Mouse (Mus musculus) layer of hippocampus, postnatal 10 days (tissue): ENCODE results near the gene Olfr1156. TPM values are rescaled to one million over a fixed set of nuclear protein-coding genes. Genes with fewer than 3 reads are reported as not detected.

Experiments used
- DNase-seq, 2 experiments: peaks; one replicate each; pipeline ENCODE4 v3.0.0; 2021; ENCODE audit warnings: low spot score in 2 of 2
- long read RNA-seq: library from polyadenylated mRNA; stranded (forward); transcript quantifications from one replicate; pipeline ENCODE4 v2.0.0, GENCODE M21; 2023
- total RNA-seq, 2 experiments: library from RNA; stranded (reverse); gene quantifications; 2 replicates each; pipeline ENCODE4 v1.2.3; 2021

Olfr1156 gene
- not detected for total RNA-seq
- long read RNA-seq: 0 reads

- no peak for DNase-seq
Measured at GRCm38 (mm10) chr2:87953000-87953399, at the start of gene Olfr1156. Olfr1156 (minus strand) TSS chr2:87953100.

GRCm38 (mm10) chr2:87989813-87990212 is 36.9 kb upstream of the Olfr1156 start, which contains the start of gene Olfr1158:
Olfr1158 (plus strand) TSS chr2:87990113.
- no peak for DNase-seq

- no peak for DNase-seq
Measured at GRCm38 (mm10) chr2:87974563-87974962, 21.7 kb upstream of the Olfr1156 start, which contains the start of gene Olfr74. Olfr74 (minus strand) TSS chr2:87974663.

GRCm38 (mm10) chr2:87968199-87968598 is 15.3 kb upstream of the Olfr1156 start, which contains the start of gene Olfr1157:
Olfr1157 (minus strand) TSS chr2:87968299.
- no peak for DNase-seq

- no peak for DNase-seq
Measured at GRCm38 (mm10) chr2:87945037-87945436, 7.9 kb downstream of the Olfr1156 start, which contains the start of gene Olfr1155. Olfr1155 (minus strand) TSS chr2:87945137.

GRCm38 (mm10) chr2:87905066-87905465 is 47.8 kb downstream of the Olfr1156 start, which contains the start of gene Olfr1154:
Olfr1154 (minus strand) TSS chr2:87905166.
- no peak for DNase-seq

Other genes starting within 250 kb of the Olfr1156 start
- gene Olfr1137, start 239.9 kb downstream of the Olfr1156 start, total RNA-seq: not detected
- gene Olfr1138, start 213.1 kb downstream of the Olfr1156 start, total RNA-seq: not detected
- not detected for gene Olfr1140, start 209.3 kb downstream of the Olfr1156 start, total RNA-seq
- not detected for gene Olfr1141, start 199.1 kb downstream of the Olfr1156 start, total RNA-seq
- gene Olfr152, start 173.6 kb downstream of the Olfr1156 start, total RNA-seq: not detected
- not detected for gene Olfr1143, start 152.5 kb downstream of the Olfr1156 start, total RNA-seq
- not detected for gene Olfr1145, start 143.3 kb downstream of the Olfr1156 start, total RNA-seq
- gene Olfr1148, start 122.6 kb downstream of the Olfr1156 start, total RNA-seq: not detected
- not detected for gene Olfr1150-ps1, start 109.1 kb downstream of the Olfr1156 start, total RNA-seq
- gene Olfr1151, start 97.2 kb downstream of the Olfr1156 start, total RNA-seq: not detected
- gene Olfr1152, start 86.6 kb downstream of the Olfr1156 start, total RNA-seq: under 1 TPM in 1 of 2 experiments, not detected in 1; 0.04 TPM
- gene Olfr1153, start 58.1 kb downstream of the Olfr1156 start, total RNA-seq: not detected
- not detected for gene Olfr1154, start 47.9 kb downstream of the Olfr1156 start, total RNA-seq
- not detected for gene Olfr1155, start 8.0 kb downstream of the Olfr1156 start, total RNA-seq
- gene Olfr1157, start 15.2 kb upstream of the Olfr1156 start, total RNA-seq: not detected
- gene Olfr74, start 21.6 kb upstream of the Olfr1156 start, total RNA-seq: not detected
- not detected for gene Olfr1158, start 37.0 kb upstream of the Olfr1156 start, total RNA-seq
- not detected for gene Olfr1160, start 55.2 kb upstream of the Olfr1156 start, total RNA-seq
- gene Olfr1161, start 69.7 kb upstream of the Olfr1156 start, total RNA-seq: not detected
- not detected for gene Olfr73, start 84.6 kb upstream of the Olfr1156 start, total RNA-seq
- gene Olfr1162, start 98.0 kb upstream of the Olfr1156 start, total RNA-seq: not detected
- not detected for gene Olfr1163, start 118.7 kb upstream of the Olfr1156 start, total RNA-seq
- gene Olfr1164, start 140.9 kb upstream of the Olfr1156 start, total RNA-seq: not detected
- not detected for gene Olfr1166, start 175.2 kb upstream of the Olfr1156 start, total RNA-seq
- not detected for gene Olfr1167, start 202.1 kb upstream of the Olfr1156 start, total RNA-seq
- gene Olfr1168, start 228.8 kb upstream of the Olfr1156 start, total RNA-seq: not detected